Mouse (Mus musculus): ENCODE measurements around the gene Cux2. TPM values are rescaled to one million over a fixed set of nuclear protein-coding genes. Genes with fewer than 3 reads are reported as not detected.

The Cux2 gene
- polyA plus RNA-seq, 1 experiment from 2014 or later, result 4.1 TPM

- Histone ChIP-seq H3K27me3 (no peaks in the 10 kb centered on the region), H3K9ac (no peak overlapping the region), H3K27ac (replicated peaks) (no peak overlapping the region), H3K36me3 (peaks cover 90% of the 10 kb centered on the region), H3K4me3 (replicated peaks) (no peak overlapping the region), H3K9me3 (replicated peaks) (no peaks in the 10 kb centered on the region), H3K4me2 (replicated peaks) (no peak overlapping the region), H3K4me1 (peaks cover 9% of the 10 kb centered on the region)
- 90% methylated on average over 2 of the region's 2 CpGs for WGBS
- ATAC-seq (ENCODE audit: insufficient number of reproducible peaks, low FRiP score, low TSS enrichment, low read depth), result no peak
Measured at GRCm38 (mm10) chr5:121816611-121817010, 233.3 kb downstream of the Cux2 start.

- Histone ChIP-seq H3K4me1 (peaks cover 9% of the 10 kb centered on the region), H3K4me3 (replicated peaks) (no peak overlapping the region), H3K27ac (replicated peaks) (no peak overlapping the region), H3K36me3 (peaks cover 92% of the 10 kb centered on the region), H3K27me3 (no peaks in the 10 kb centered on the region), H3K9me3 (replicated peaks) (no peaks in the 10 kb centered on the region), H3K4me2 (replicated peaks) (no peak overlapping the region), H3K9ac (no peak overlapping the region)
- 88% methylated on average over 8 of the region's 8 CpGs for WGBS
- no peak for ATAC-seq (ENCODE audit: insufficient number of reproducible peaks, low FRiP score, low TSS enrichment, low read depth)
Measured at GRCm38 (mm10) chr5:121815867-121816380, 234.0 kb downstream of the Cux2 start.

GRCm38 (mm10) chr5:121815067-121815466, 234.8 kb downstream of the Cux2 start:
- Histone ChIP-seq H3K4me3 (replicated peaks) (no peak overlapping the region), H3K36me3 (peaks cover 94% of the 10 kb centered on the region), H3K27me3 (no peaks in the 10 kb centered on the region), H3K27ac (replicated peaks) (no peak overlapping the region), H3K9me3 (replicated peaks) (no peaks in the 10 kb centered on the region), H3K4me2 (replicated peaks) (no peak overlapping the region), H3K9ac (no peak overlapping the region), H3K4me1 (peaks cover 9% of the 10 kb centered on the region; the same call in 1 of the 2 replicates)
- ATAC-seq (ENCODE audit: insufficient number of reproducible peaks, low FRiP score, low TSS enrichment, low read depth), result no peak
- WGBS, result 59% methylated on average over 3 of the region's 3 CpGs

GRCm38 (mm10) chr5:121813744-121814143, 236.2 kb downstream of the Cux2 start:
- 0 out of 2 replicates have a peak overlapping the region, but pooled peaks have one; percentile 39 for H3K27ac ChIP-seq (replicated peaks)
- ATAC-seq (ENCODE audit: insufficient number of reproducible peaks, low FRiP score, low TSS enrichment, low read depth), result no peak

GRCm38 (mm10) chr5:121812526-121813243, 237.2 kb downstream of the Cux2 start:
- Histone ChIP-seq H3K9me3 (replicated peaks) (no peaks in the 10 kb centered on the region), H3K27me3 (no peaks in the 10 kb centered on the region), H3K4me3 (replicated peaks) (no peak overlapping the region), H3K27ac (replicated peaks) (peak overlapping the region; percentile 60; the same call in 1 of the 2 replicates), H3K9ac (no peak overlapping the region; the same call in 1 of the 2 replicates), H3K36me3 (peaks cover 79% of the 10 kb centered on the region), H3K4me2 (replicated peaks) (no peak overlapping the region), H3K4me1 (peaks cover 7% of the 10 kb centered on the region; the same call in 1 of the 2 replicates)
- WGBS, result 90% methylated on average over 7 of the region's 7 CpGs
- no peak for ATAC-seq (ENCODE audit: insufficient number of reproducible peaks, low FRiP score, low TSS enrichment, low read depth)

More at GRCm38 (mm10) chr5:121813744-121814143, 236.2 kb downstream of the Cux2 start:
- H3K4me3 ChIP-seq (replicated peaks), result no peak overlapping the region
- peaks cover 8% of the 10 kb centered on the region for H3K4me1 ChIP-seq
- peaks cover 87% of the 10 kb centered on the region for H3K36me3 ChIP-seq
- H3K9ac ChIP-seq, result no peak overlapping the region
- H3K27me3 ChIP-seq, result no peaks in the 10 kb centered on the region
- 84% methylated on average over 10 of the region's 10 CpGs for WGBS
- no peaks in the 10 kb centered on the region for H3K9me3 ChIP-seq (replicated peaks)
- H3K4me2 ChIP-seq (replicated peaks), result no peak overlapping the region

- Histone ChIP-seq H3K27me3 (no peaks in the 10 kb centered on the region), H3K27ac (replicated peaks) (peak overlapping the region; percentile 60), H3K36me3 (peaks cover 67% of the 10 kb centered on the region), H3K9ac (no peak overlapping the region), H3K4me2 (replicated peaks) (no peak overlapping the region), H3K4me3 (replicated peaks) (no peak overlapping the region), H3K9me3 (replicated peaks) (no peaks in the 10 kb centered on the region), H3K4me1 (peaks cover 7% of the 10 kb centered on the region; the same call in 1 of the 2 replicates)
- no peak for ATAC-seq (ENCODE audit: insufficient number of reproducible peaks, low FRiP score, low TSS enrichment, low read depth)
- 79% methylated on average over 5 of the region's 5 CpGs for WGBS
Measured at GRCm38 (mm10) chr5:121811485-121811931, 238.4 kb downstream of the Cux2 start.

- no peak overlapping the region for H3K27ac ChIP-seq (replicated peaks)
- H3K4me1 ChIP-seq, result peaks cover 7% of the 10 kb centered on the region; the same call in 1 of the 2 replicates
- H3K4me3 ChIP-seq (replicated peaks), result no peak overlapping the region
- H3K36me3 ChIP-seq, result peaks cover 57% of the 10 kb centered on the region
- no peaks in the 10 kb centered on the region for H3K9me3 ChIP-seq (replicated peaks)
- 76% methylated on average over 17 of the region's 17 CpGs for WGBS
- H3K27me3 ChIP-seq, result no peaks in the 10 kb centered on the region
- no peak for ATAC-seq (ENCODE audit: insufficient number of reproducible peaks, low FRiP score, low TSS enrichment, low read depth)
- H3K4me2 ChIP-seq (replicated peaks), result no peak overlapping the region
- no peak overlapping the region for H3K9ac ChIP-seq
Measured at GRCm38 (mm10) chr5:121810331-121811151, 239.4 kb downstream of the Cux2 start.

GRCm38 (mm10) chr5:121809667-121810224, 240.2 kb downstream of the Cux2 start:
- peaks cover 49% of the 10 kb centered on the region for H3K36me3 ChIP-seq

GRCm38 (mm10) chr5:121808202-121808601, 241.7 kb downstream of the Cux2 start:
- Histone ChIP-seq H3K4me2 (replicated peaks) (no peak overlapping the region), H3K36me3 (peaks cover 49% of the 10 kb centered on the region), H3K9ac (no peak overlapping the region), H3K27ac (replicated peaks) (no peak overlapping the region), H3K4me3 (replicated peaks) (no peak overlapping the region), H3K4me1 (peaks cover 7% of the 10 kb centered on the region; the same call in 1 of the 2 replicates), H3K27me3 (no peaks in the 10 kb centered on the region), H3K9me3 (replicated peaks) (no peaks in the 10 kb centered on the region)
- WGBS, result 83% methylated on average over 2 of the region's 2 CpGs
- no peak for ATAC-seq (ENCODE audit: insufficient number of reproducible peaks, low FRiP score, low TSS enrichment, low read depth)

More at GRCm38 (mm10) chr5:121809667-121810224, 240.2 kb downstream of the Cux2 start:
- H3K4me1 ChIP-seq, result peaks cover 7% of the 10 kb centered on the region; the same call in 1 of the 2 replicates
- H3K9me3 ChIP-seq (replicated peaks), result no peaks in the 10 kb centered on the region
- no peaks in the 10 kb centered on the region for H3K27me3 ChIP-seq
- 73% methylated on average over 5 of the region's 5 CpGs for WGBS
- H3K4me2 ChIP-seq (replicated peaks), result no peak overlapping the region
- H3K4me3 ChIP-seq (replicated peaks), result no peak overlapping the region
- 0 out of 2 replicates have a peak, but pooled peaks have one; percentile 6 for ATAC-seq (ENCODE audit: insufficient number of reproducible peaks, low FRiP score, low TSS enrichment, low read depth)
- no peak overlapping the region for H3K9ac ChIP-seq
- no peak overlapping the region for H3K27ac ChIP-seq (replicated peaks)

- Histone ChIP-seq H3K4me2 (replicated peaks) (no peak overlapping the region), H3K4me3 (replicated peaks) (no peak overlapping the region), H3K27ac (replicated peaks) (0 out of 2 replicates have a peak overlapping the region, but pooled peaks have one; percentile 5), H3K9ac (no peak overlapping the region), H3K4me1 (peaks cover 7% of the 10 kb centered on the region; the same call in 1 of the 2 replicates), H3K36me3 (peaks cover 48% of the 10 kb centered on the region), H3K9me3 (replicated peaks) (no peaks in the 10 kb centered on the region), H3K27me3 (no peaks in the 10 kb centered on the region)
- 74% methylated on average over 3 of the region's 3 CpGs for whole genome bisulfite sequencing
- no peak for ATAC-seq (ENCODE audit: insufficient number of reproducible peaks, low FRiP score, low TSS enrichment, low read depth)
Measured at GRCm38 (mm10) chr5:121807186-121807585, 242.7 kb downstream of the Cux2 start.

Measured in embryonic facial prominence, embryonic 15.5 days (tissue).